Mouse (Mus musculus) heart, postnatal 0 days (tissue): ENCODE measurements around the gene Tex29.

ENCODE experiments used
- CTCF ChIP-seq: IDR thresholded peaks from 2 replicates; pipeline ENCODE4 v1.5.1; 2016; ENCODE audit warnings: antibody characterized with exemption, control low read depth, low read depth
- EP300 ChIP-seq: IDR thresholded peaks from 2 replicates; pipeline ENCODE4 v1.6.1; 2016; ENCODE audit warnings: antibody characterized with exemption, low read depth

- TF ChIP-seq EP300: no peak
- no peak for TF ChIP-seq CTCF
These were observed 26.5 kb upstream of the Tex29 start for GRCm38 (mm10) chr8:11813801-11814200.
